20 mouse cellular contexts compared by ENCODE assay signal in genomic region chr11:70697376-70697775, GRCm38 (mm10). TPM values are rescaled to one million over a fixed set of nuclear protein-coding genes. Genes with fewer than 3 reads are reported as not detected.
A peak's percentile ranks its signal among the peaks of the same experiment; 100 is the strongest.
DNase-seq lines count a peak whose midpoint lies in the region; ATAC-seq and TF ChIP-seq lines count a peak whose summit lies in the region.
"Had no signal": no experiment of that assay in that cellular context is flagged by ENCODE, and none has a peak within 500 bp of the region (broad histone marks: within the 10 kb centered on the region; RNA-seq: fewer than 3 reads in every experiment).

No protein-coding gene starts in this region.

- H3K27me3 ChIP-seq in heart, adult 2 months (ENCODE audit: control insufficient read depth, insufficient read depth, low read length) = no peaks in the 10 kb centered on the region
- no peaks in the 10 kb centered on the region for H3K27me3 ChIP-seq in lung, embryonic 14.5 days (ENCODE audit: insufficient read depth, low read length)
- peaks cover 2% of the 10 kb centered on the region; the same call in 1 of the 2 replicates for H3K27me3 ChIP-seq in E14TG2a.4 (ENCODE audit: insufficient read depth, low read length)
- no peaks in the 10 kb centered on the region; the same call in 1 of the 2 replicates for H3K27me3 ChIP-seq in splenic B cell, adult 2 months (ENCODE audit: control insufficient read depth, insufficient read depth, low read length, poor library complexity, severe bottlenecking)
- H3K27me3 ChIP-seq: embryonic facial prominence, embryonic 15.5 days; neural tube, embryonic 12.5 days; Patski had no signal

- ATAC-seq in lung, embryonic 14.5 days (ENCODE audit: insufficient read depth) = no peak
- ATAC-seq: Patski had no signal

- intact Hi-C loops in heart, adult 2 months (cut with DNase I) = no loop called here

- no peaks in the 10 kb centered on the region for H3K36me3 ChIP-seq in heart, adult 2 months (ENCODE audit: control insufficient read depth, insufficient read depth, low read length)
- H3K36me3 ChIP-seq in lung, embryonic 14.5 days (ENCODE audit: insufficient read depth) = no peaks in the 10 kb centered on the region
- peaks cover 2% of the 10 kb centered on the region for H3K36me3 ChIP-seq in E14TG2a.4 (ENCODE audit: insufficient read depth, low read length)
- no peaks in the 10 kb centered on the region for H3K36me3 ChIP-seq in splenic B cell, adult 2 months (ENCODE audit: control insufficient read depth, insufficient read depth, low read length, poor library complexity, severe bottlenecking)
- H3K36me3 ChIP-seq: embryonic facial prominence, embryonic 15.5 days; liver, embryonic 13.5 days; neural tube, embryonic 12.5 days had no signal

- TF ChIP-seq EP300 in heart, adult 2 months (IDR thresholded peaks at IDR 0.05; ENCODE audit: insufficient read depth, low read depth, low read length) = no peak

- TF ChIP-seq CTCF in heart, adult 2 months (IDR thresholded peaks at IDR 0.05) = peak; percentile 41
- TF ChIP-seq CTCF in lung, embryonic 14.5 days (IDR thresholded peaks at IDR 0.05; ENCODE audit: low read depth) = 0 out of 2 replicates have a peak, but pooled peaks have one; percentile 7
- peak; percentile 19; the same call in 1 of the 2 replicates for TF ChIP-seq CTCF in E14TG2a.4 (conservative IDR thresholded peaks at IDR 0.05; ENCODE audit: low read length)

- H3K4me1 ChIP-seq in heart, adult 2 months (ENCODE audit: control insufficient read depth, insufficient read depth, low read length) = peaks cover under 1% of the 10 kb centered on the region; the same call in 1 of the 2 replicates
- peaks cover 5% of the 10 kb centered on the region; the same call in 1 of the 2 replicates for H3K4me1 ChIP-seq in lung, embryonic 14.5 days (ENCODE audit: insufficient read depth)
- H3K4me1 ChIP-seq in E14TG2a.4 (replicated peaks; ENCODE audit: low read depth, low read length) = peaks cover 22% of the 10 kb centered on the region

- no peak overlapping the region for H3K9ac ChIP-seq in heart, adult 2 months (ENCODE audit: low read depth, low read length)
- H3K9ac ChIP-seq in lung, embryonic 14.5 days = no peak overlapping the region
- H3K9ac ChIP-seq: embryonic facial prominence, embryonic 15.5 days; hindbrain, embryonic 14.5 days; liver, embryonic 13.5 days; neural tube, embryonic 12.5 days had no signal

- no peak overlapping the region for H3K27ac ChIP-seq in heart, adult 2 months
- no peak overlapping the region for H3K27ac ChIP-seq in lung, embryonic 14.5 days (ENCODE audit: low read depth)
- H3K27ac ChIP-seq: embryonic facial prominence, embryonic 15.5 days; hindbrain, embryonic 14.5 days; liver, embryonic 13.5 days; neural tube, embryonic 12.5 days had no signal

- no peak for DNase-seq in heart, adult 2 months
- no peak for DNase-seq in heart, postnatal 4 days
- DNase-seq in lung, embryonic 14.5 days = no peak
- no peak for DNase-seq in lung, postnatal 25 days (ENCODE audit: low spot score)
- DNase-seq in splenic B cell, adult 2 months (ENCODE audit: low read depth, low spot score) = peak; percentile 59
- no peak for DNase-seq in urinary bladder, postnatal 4 days (ENCODE audit: low spot score in 2 of 2)
- DNase-seq in left cerebral cortex, adult 8-10 months (ENCODE audit: low spot score in 2 of 2) = no peak
- DNase-seq: cerebellum, postnatal 14 days; embryo, embryonic 11 days; gastrocnemius, postnatal 25 days; kidney, adult 18-20 months; liver, embryonic 13.5 days; lung, postnatal 10 days; right cerebral cortex, postnatal 14 days; thymus, postnatal 25 days had no signal

- H3K4me3 ChIP-seq in heart, adult 2 months = no peak overlapping the region
- no peak overlapping the region for H3K4me3 ChIP-seq in lung, embryonic 14.5 days (ENCODE audit: low read depth, low read length)
- no peak overlapping the region for H3K4me3 ChIP-seq in E14TG2a.4 (replicated peaks; ENCODE audit: low read length)
- H3K4me3 ChIP-seq: embryonic facial prominence, embryonic 15.5 days; liver, embryonic 13.5 days; neural tube, embryonic 12.5 days had no signal

- peaks cover 2% of the 10 kb centered on the region; the same call in 1 of the 2 replicates for H3K79me2 ChIP-seq in heart, adult 2 months (replicated peaks; ENCODE audit: control insufficient read depth, insufficient read depth, low read length)

- no peak overlapping the region for H3K4me2 ChIP-seq in lung, embryonic 14.5 days
- H3K4me2 ChIP-seq: embryonic facial prominence, embryonic 15.5 days; hindbrain, embryonic 14.5 days; liver, embryonic 13.5 days; neural tube, embryonic 12.5 days had no signal

- no peak for TF ChIP-seq POLR2A in heart, adult 2 months (IDR thresholded peaks at IDR 0.05; ENCODE audit: insufficient read depth, low read depth, low read length)

- no peaks in the 10 kb centered on the region for H3K9me3 ChIP-seq in lung, embryonic 14.5 days (ENCODE audit: low read depth, low read length)
- H3K9me3 ChIP-seq in E14TG2a.4 (ENCODE audit: low read length) = no peaks in the 10 kb centered on the region
- H3K9me3 ChIP-seq: embryonic facial prominence, embryonic 15.5 days; liver, embryonic 13.5 days; neural tube, embryonic 12.5 days had no signal

- WGBS in heart, adult 2 months = 77% methylated on average over 3 of the region's 3 CpGs
- WGBS in lung, embryonic 14.5 days = 69% methylated on average over 3 of the region's 3 CpGs

RNA-seq across cellular contexts. Expression of gene Inca1, which starts 2.6 kb away (rescaled TPM):
- total RNA-seq in heart, adult 2 months (2021) = 1 to 10 TPM; 6.3 to 6.9 TPM
- polyA plus RNA-seq in heart, adult 2 months (2012; rRNA removed) = 4.6 and 5.4 TPM in 2 replicates
- total RNA-seq in heart, postnatal 4 days (2021) = 1 to 10 TPM; 1.7 to 2.2 TPM
- 1.1 and 1.5 TPM in 2 replicates for polyA plus RNA-seq in lung, embryonic 14.5 days (2014; fragmentation: Nextera tagmentation; extraction: Ambion mirVana)
- 1 to 10 TPM; 1.6 to 2.7 (median 2.3) TPM for total RNA-seq in left cerebral cortex, adult 8-10 months (2022)

RNA-seq across cellular contexts. Expression of gene Kif1c, which starts 3.0 kb away (rescaled TPM):
- total RNA-seq in heart, adult 2 months (2021) = 100 to 1,000 TPM; 477 to 524 TPM
- polyA plus RNA-seq in heart, adult 2 months (2012; rRNA removed) = 153 and 228 TPM in 2 replicates
- total RNA-seq in heart, postnatal 4 days (2021) = 100 to 1,000 TPM; 238 to 241 TPM
- polyA plus RNA-seq in lung, embryonic 14.5 days (2014; fragmentation: Nextera tagmentation; extraction: Ambion mirVana) = 12.4 and 13.7 TPM in 2 replicates
- total RNA-seq in left cerebral cortex, adult 8-10 months (2022) = 10 to 100 TPM; 59.3 to 70.2 (median 65.8) TPM

RNA-seq across cellular contexts. Expression of gene Camta2, which starts 9.5 kb away (rescaled TPM):
- total RNA-seq in heart, adult 2 months (2021) = 10 to 100 TPM; 37.8 to 37.9 TPM
- 27.6 and 32.5 TPM in 2 replicates for polyA plus RNA-seq in heart, adult 2 months (2012; rRNA removed)
- total RNA-seq in heart, postnatal 4 days (2021) = 10 to 100 TPM; 22.2 to 23.5 TPM
- polyA plus RNA-seq in lung, embryonic 14.5 days (2014; fragmentation: Nextera tagmentation; extraction: Ambion mirVana) = 15.3 and 16.2 TPM in 2 replicates
- total RNA-seq in left cerebral cortex, adult 8-10 months (2022) = 100 to 1,000 TPM; 185 to 201 (median 191) TPM

RNA-seq across cellular contexts. Expression of gene Spag7, which starts 28.2 kb away (rescaled TPM):
- 10 to 100 TPM; 82.8 to 99.4 TPM for total RNA-seq in heart, adult 2 months (2021)
- polyA plus RNA-seq in heart, adult 2 months (2012; rRNA removed) = 72.9 and 87.8 TPM in 2 replicates
- 10 to 100 TPM; 86.2 to 92.3 TPM for total RNA-seq in heart, postnatal 4 days (2021)
- 141 and 167 TPM in 2 replicates for polyA plus RNA-seq in lung, embryonic 14.5 days (2014; fragmentation: Nextera tagmentation; extraction: Ambion mirVana)
- 10 to 100 TPM; 52.5 to 69.9 (median 59.3) TPM for total RNA-seq in left cerebral cortex, adult 8-10 months (2022)

RNA-seq across cellular contexts. Expression of gene Eno3, which starts 40.4 kb away (rescaled TPM):
- total RNA-seq in heart, adult 2 months (2021) = 1,000 to 10,000 TPM; 1,523 to 1,659 TPM
- 1,222 and 1,919 TPM in 2 replicates for polyA plus RNA-seq in heart, adult 2 months (2012; rRNA removed)
- total RNA-seq in heart, postnatal 4 days (2021) = 1,000 to 10,000 TPM; 1,339 to 1,391 TPM
- polyA plus RNA-seq in lung, embryonic 14.5 days (2014; fragmentation: Nextera tagmentation; extraction: Ambion mirVana) = 12.7 and 19.6 TPM in 2 replicates
- total RNA-seq in left cerebral cortex, adult 8-10 months (2022) = 10 to 100 TPM; 10.5 to 14.1 (median 12.5) TPM

Comparison
In these comparisons a context has a peak if more than half of its experiments do, and no peak if none do; other contexts are left out.
1. RNA of gene Camta2, which starts 9.5 kb away (total RNA-seq): 185 to 201 TPM in left cerebral cortex, adult 8-10 months; 37.8 to 37.9 TPM in heart, adult 2 months and 22.2 to 23.5 TPM in heart, postnatal 4 days; every median in the first group is over 4 times any median in the second.
2. Peak in every context shown above with its lines, with median percentiles within 50 percentile points of each other: CTCF ChIP-seq.